Comparison of ENCODE assay signal across 10 mouse cellular contexts in genomic region chr7:121469435-121469834, GRCm38 (mm10).
DNase-seq lines count a peak whose midpoint lies in the region; ATAC-seq and TF ChIP-seq lines count a peak whose summit lies in the region.
"Had no signal": no experiment of that assay in that cellular context is flagged by ENCODE, and none has a peak within 500 bp of the region (broad histone marks: within the 10 kb centered on the region; RNA-seq: fewer than 3 reads in every experiment).

No protein-coding gene starts in this region.

- intact Hi-C loops in heart, postnatal 25 days (cut with DNase I) = no loop called here
- intact Hi-C loops in gastrocnemius, postnatal 14 days (cut with DNase I; ENCODE audit: low total_unique reads) = no loop called here

- H3K4me3 ChIP-seq in stomach, postnatal 0 days (ENCODE audit: low read depth, low read length) = no peak overlapping the region
- H3K4me3 ChIP-seq: embryonic facial prominence, embryonic 13.5 days had no signal

- no peak overlapping the region for H3K4me2 ChIP-seq in stomach, postnatal 0 days (replicated peaks; ENCODE audit: low read depth)
- H3K4me2 ChIP-seq: embryonic facial prominence, embryonic 13.5 days had no signal

- ATAC-seq in cerebellum, adult (ENCODE audit: insufficient number of reproducible peaks, low FRiP score, low TSS enrichment) = no peak
- ATAC-seq in stomach, postnatal 0 days (ENCODE audit: low FRiP score, low TSS enrichment) = no peak

- no peaks in the 10 kb centered on the region for H3K27me3 ChIP-seq in stomach, postnatal 0 days (ENCODE audit: control insufficient read depth, insufficient read depth, low read length)
- H3K27me3 ChIP-seq: embryonic facial prominence, embryonic 13.5 days had no signal

- H3K36me3 ChIP-seq in stomach, postnatal 0 days (ENCODE audit: control insufficient read depth, insufficient read depth, low read length) = no peaks in the 10 kb centered on the region
- H3K36me3 ChIP-seq: embryonic facial prominence, embryonic 13.5 days had no signal

- DNase-seq in heart, adult 8-10 months (ENCODE audit: low spot score) = peak; percentile 58
- no peak for DNase-seq in heart, postnatal 25 days (ENCODE audit: low spot score)
- DNase-seq in gastrocnemius, postnatal 14 days = peak; percentile 8
- peak; percentile 39 for DNase-seq in kidney, postnatal 14 days
- DNase-seq in naive thymus-derived CD4-positive, alpha-beta T cell, adult 2 months (ENCODE audit: low read depth) = peak; percentile 1
- no peak for DNase-seq in stomach, postnatal 0 days (ENCODE audit: low spot score)
- DNase-seq in MN1 (ENCODE audit: low spot score) = no peak
- DNase-seq: midbrain, embryonic 14.5 days had no signal

- H3K27ac ChIP-seq in stomach, postnatal 0 days (replicated peaks) = no peak overlapping the region
- H3K27ac ChIP-seq: embryonic facial prominence, embryonic 13.5 days had no signal

- no peak for TF ChIP-seq CTCF in stomach, postnatal 0 days (IDR thresholded peaks at IDR 0.05; ENCODE audit: low read depth)

- TF ChIP-seq EP300 in stomach, postnatal 0 days (optimal IDR thresholded peaks at IDR 0.05) = no peak

- no peaks in the 10 kb centered on the region for H3K9me3 ChIP-seq in stomach, postnatal 0 days (ENCODE audit: control insufficient read depth, low read length)
- H3K9me3 ChIP-seq: embryonic facial prominence, embryonic 13.5 days had no signal

- H3K9ac ChIP-seq in stomach, postnatal 0 days (ENCODE audit: low read length) = no peak overlapping the region
- H3K9ac ChIP-seq: embryonic facial prominence, embryonic 13.5 days had no signal

- 29% methylated on average over 3 of the region's 3 CpGs for WGBS in stomach, postnatal 0 days

- no peaks in the 10 kb centered on the region for H3K4me1 ChIP-seq in stomach, postnatal 0 days (replicated peaks; ENCODE audit: control insufficient read depth, insufficient read depth)
- H3K4me1 ChIP-seq: embryonic facial prominence, embryonic 13.5 days had no signal

Comparison
In these comparisons a context has a peak if more than half of its experiments do, and no peak if none do; other contexts are left out.
1. DNase-seq: peak in heart, adult 8-10 months (single experiment), gastrocnemius, postnatal 14 days (single experiment), kidney, postnatal 14 days (single experiment) and naive thymus-derived CD4-positive, alpha-beta T cell, adult 2 months (single experiment); none in heart, postnatal 25 days (single experiment), stomach, postnatal 0 days (single experiment) and MN1 (single experiment).